Mouse (Mus musculus) limb, embryonic 15.5 days (tissue): ENCODE data around the gene Rad9a. TPM values are rescaled to one million over a fixed set of nuclear protein-coding genes. Genes with fewer than 3 reads are reported as not detected.
A peak's percentile ranks its signal among the peaks of the same experiment; 100 is the strongest.
"Not testable (repeated sequence)": the region's sequence is repeated elsewhere in the genome, so short reads cannot be mapped to it uniquely, and the experiment has no call there.

Experiments used
- ATAC-seq: fragments of 200-750 bp; cut with Nextera tagmentation; 2 replicates; pipeline ENCODE4 v1.8.0; 2017; ENCODE audit warnings: low read depth, moderate TSS enrichment; ENCODE audit not compliant: insufficient number of reproducible peaks, low FRiP score, low TSS enrichment
- H3K27ac ChIP-seq: fragments of 300-500 bp; sonication (generic); 2 replicates; pipeline ENCODE4 v1.5.1; 2015; ENCODE audit warnings: moderate library complexity, mild to moderate bottlenecking, inconsistent platforms
- H3K27me3 ChIP-seq: fragments of 300-500 bp; sonication (generic); 2 replicates; pipeline ENCODE4 v1.6.1; 2015; ENCODE audit warnings: inconsistent platforms
- H3K36me3 ChIP-seq: fragments of 300-500 bp; sonication (generic); 2 replicates; pipeline ENCODE4 v1.6.1; 2015; ENCODE audit warnings: inconsistent platforms
- H3K4me1 ChIP-seq: fragments of 300-500 bp; sonication (generic); 2 replicates; pipeline ENCODE4 v1.6.1; 2015; ENCODE audit warnings: inconsistent platforms
- H3K4me2 ChIP-seq: fragments of 300-500 bp; sonication (generic); 2 replicates; pipeline ENCODE4 v1.6.1; 2015; ENCODE audit warnings: mild to moderate bottlenecking, inconsistent platforms
- H3K4me3 ChIP-seq: fragments of 300-500 bp; sonication (generic); 2 replicates; pipeline ENCODE4 v1.5.1; 2015; ENCODE audit warnings: mild to moderate bottlenecking, inconsistent platforms
- H3K9ac ChIP-seq: fragments of 300-500 bp; sonication (generic); 2 replicates; pipeline ENCODE4 v1.6.1; 2015; ENCODE audit warnings: inconsistent platforms
- H3K9me3 ChIP-seq: fragments of 300-500 bp; sonication (generic); 2 replicates; pipeline ENCODE4 v1.6.1; 2016; ENCODE audit warnings: inconsistent platforms
- WGBS: fragments of 180-500 bp; shearing (Covaris S2); methylation state at CpG from one replicate; pipeline ENCODE4 v1.1.7; 2015; 5-methylcytosine and 5-hydroxymethylcytosine counted together
- polyA plus RNA-seq: library from polyadenylated mRNA; unstranded; fragments of >200 nt; fragmentation: Nextera tagmentation; extraction: Ambion mirVana; gene quantifications from 2 replicates; pipeline ENCODE4 v1.2.1, GENCODE M21; 2015

The Rad9a gene
- polyA plus RNA-seq, result 31.6 and 33.5 TPM in 2 replicates

GRCm38 (mm10) chr19:4201291-4201909 lies at the start of gene Rad9a:
Rad9a (minus strand) TSS chr19:4201662.
- Histone ChIP-seq H3K4me2 (peak within 1 kb of the TSS; percentile 88), H3K4me1 (peaks cover 31% of the 10 kb centered on the region), H3K9me3 (no peaks in the 10 kb centered on the region), H3K36me3 (peaks cover 28% of the 10 kb centered on the region), H3K4me3 (peak within 1 kb of the TSS; percentile 59), H3K27me3 (0 out of 2 replicates have a peak, but pooled peaks cover 2% of the 10 kb centered on the region), H3K9ac (peak within 1 kb of the TSS; percentile 60), H3K27ac (peak within 1 kb of the TSS; percentile 69)
- WGBS, result under 1% methylated on average over 34 of the region's 34 CpGs
- ATAC-seq, result peak; percentile 80

GRCm38 (mm10) chr19:4248683-4249082 lies 47.2 kb upstream of the Rad9a start:
- H3K4me1 ChIP-seq, H3K36me3 ChIP-seq, H3K4me2 ChIP-seq, H3K9me3 ChIP-seq, H3K27me3 ChIP-seq, H3K27ac ChIP-seq, H3K9ac ChIP-seq, ATAC-seq, H3K4me3 ChIP-seq: not testable (repeated sequence)
- 68% methylated on average over 1 of the region's 1 CpGs for WGBS

GRCm38 (mm10) chr19:4247010-4247409 lies 45.5 kb upstream of the Rad9a start:
- no peak for ATAC-seq
- WGBS, result 56% methylated on average over 1 of the region's 1 CpGs
- H3K4me1 ChIP-seq, result no peaks in the 10 kb centered on the region
- H3K27me3 ChIP-seq, result no peaks in the 10 kb centered on the region
- H3K9me3 ChIP-seq, result no peaks in the 10 kb centered on the region; the same call in 1 of the 2 replicates
- no peak overlapping the region for H3K27ac ChIP-seq
- no peak overlapping the region for H3K9ac ChIP-seq
- H3K4me3 ChIP-seq, result no peak overlapping the region
- H3K36me3 ChIP-seq, result no peaks in the 10 kb centered on the region
- H3K4me2 ChIP-seq, result no peak overlapping the region

- no peak for ATAC-seq
These were observed 43.3 kb upstream of the Rad9a start for GRCm38 (mm10) chr19:4244775-4245174.

GRCm38 (mm10) chr19:4242416-4242815 lies 41.0 kb upstream of the Rad9a start:
- Histone ChIP-seq H3K4me1 (no peaks in the 10 kb centered on the region), H3K27ac (no peak overlapping the region), H3K9ac (no peak overlapping the region), H3K27me3 (no peaks in the 10 kb centered on the region), H3K36me3 (no peaks in the 10 kb centered on the region), H3K9me3 (no peaks in the 10 kb centered on the region; the same call in 1 of the 2 replicates), H3K4me2 (no peak overlapping the region), H3K4me3 (no peak overlapping the region)
- 63% methylated on average over 3 of the region's 3 CpGs for WGBS
- no peak for ATAC-seq

More at GRCm38 (mm10) chr19:4244775-4245174, 43.3 kb upstream of the Rad9a start:
- Histone ChIP-seq H3K4me3 (no peak overlapping the region), H3K4me1 (no peaks in the 10 kb centered on the region), H3K36me3 (no peaks in the 10 kb centered on the region), H3K9ac (no peak overlapping the region), H3K4me2 (no peak overlapping the region), H3K9me3 (no peaks in the 10 kb centered on the region; the same call in 1 of the 2 replicates), H3K27me3 (no peaks in the 10 kb centered on the region), H3K27ac (no peak overlapping the region)
- 74% methylated on average over 6 of the region's 6 CpGs for WGBS

- no peak overlapping the region for H3K27ac ChIP-seq
- no peaks in the 10 kb centered on the region for H3K36me3 ChIP-seq
- H3K4me2 ChIP-seq, result no peak overlapping the region
- H3K9me3 ChIP-seq, result no peaks in the 10 kb centered on the region; the same call in 1 of the 2 replicates
- H3K4me1 ChIP-seq, result no peaks in the 10 kb centered on the region
- no peaks in the 10 kb centered on the region for H3K27me3 ChIP-seq
- no peak overlapping the region for H3K4me3 ChIP-seq
- 22% methylated on average over 8 of the region's 8 CpGs for WGBS
- no peak overlapping the region for H3K9ac ChIP-seq
- ATAC-seq, result no peak
These were observed 38.8 kb upstream of the Rad9a start for GRCm38 (mm10) chr19:4240247-4240668.

- no peaks in the 10 kb centered on the region for H3K9me3 ChIP-seq
- H3K4me3 ChIP-seq, result no peak overlapping the region
- H3K9ac ChIP-seq, result no peak overlapping the region
- peaks cover 6% of the 10 kb centered on the region for H3K27me3 ChIP-seq
- no peak for ATAC-seq
- peaks cover 13% of the 10 kb centered on the region for H3K4me1 ChIP-seq
- no peak overlapping the region for H3K27ac ChIP-seq
- H3K4me2 ChIP-seq, result no peak overlapping the region
- H3K36me3 ChIP-seq, result no peaks in the 10 kb centered on the region
- WGBS, result 69% methylated on average over 4 of the region's 4 CpGs
These were observed 33.1 kb upstream of the Rad9a start for GRCm38 (mm10) chr19:4234548-4234947.

GRCm38 (mm10) chr19:4232651-4233050 lies 31.2 kb upstream of the Rad9a start:
- ATAC-seq, result no peak
- no peaks in the 10 kb centered on the region for H3K9me3 ChIP-seq
- peaks cover 6% of the 10 kb centered on the region for H3K27me3 ChIP-seq
- no peaks in the 10 kb centered on the region for H3K36me3 ChIP-seq
- peaks cover 13% of the 10 kb centered on the region for H3K4me1 ChIP-seq
- 83% methylated on average over 7 of the region's 7 CpGs for WGBS
- 0 out of 2 replicates have a peak overlapping the region, but pooled peaks have one; percentile 4 for H3K9ac ChIP-seq
- H3K27ac ChIP-seq, result 0 out of 2 replicates have a peak overlapping the region, but pooled peaks have one; percentile 79
- peak overlapping the region; percentile 77; the same call in 1 of the 2 replicates for H3K4me2 ChIP-seq
- H3K4me3 ChIP-seq, result peak overlapping the region; percentile 56; the same call in 1 of the 2 replicates

GRCm38 (mm10) chr19:4232186-4232572 lies 30.7 kb upstream of the Rad9a start:
- Histone ChIP-seq H3K9me3 (no peaks in the 10 kb centered on the region), H3K27me3 (peaks cover 6% of the 10 kb centered on the region), H3K4me3 (peak overlapping the region; percentile 56), H3K27ac (peak overlapping the region; percentile 79), H3K36me3 (no peaks in the 10 kb centered on the region), H3K9ac (peak overlapping the region; percentile 48), H3K4me1 (peaks cover 13% of the 10 kb centered on the region), H3K4me2 (peak overlapping the region; percentile 77)
- 32% methylated on average over 2 of the region's 2 CpGs for WGBS
- no peak for ATAC-seq

GRCm38 (mm10) chr19:4231253-4232185 lies 30.1 kb upstream of the Rad9a start, which contains the start of gene Pold4:
Pold4 (plus strand) TSS chr19:4231899.
- Histone ChIP-seq H3K4me3 (peak within 1 kb of the TSS; percentile 56), H3K4me2 (peak within 1 kb of the TSS; percentile 77), H3K9ac (peak within 1 kb of the TSS; percentile 48), H3K27me3 (peaks cover 6% of the 10 kb centered on the region), H3K9me3 (no peaks in the 10 kb centered on the region), H3K4me1 (peaks cover 13% of the 10 kb centered on the region), H3K27ac (peak within 1 kb of the TSS; percentile 79), H3K36me3 (no peaks in the 10 kb centered on the region)
- peak; percentile 83 for ATAC-seq
- 9% methylated on average over 26 of the region's 26 CpGs for WGBS

GRCm38 (mm10) chr19:4230415-4230814 lies 29.0 kb upstream of the Rad9a start:
- Histone ChIP-seq H3K4me3 (no peak overlapping the region), H3K9me3 (no peaks in the 10 kb centered on the region), H3K36me3 (no peaks in the 10 kb centered on the region), H3K4me1 (peaks cover 13% of the 10 kb centered on the region), H3K27me3 (peaks cover 6% of the 10 kb centered on the region), H3K27ac (no peak overlapping the region), H3K4me2 (no peak overlapping the region), H3K9ac (no peak overlapping the region)
- no peak for ATAC-seq
- WGBS, result 69% methylated on average over 8 of the region's 8 CpGs
